Mouse (Mus musculus): ENCODE measurements around the gene Naxd. TPM values are rescaled to one million over a fixed set of nuclear protein-coding genes. Genes with fewer than 3 reads are reported as not detected.
A peak's percentile ranks its signal among the peaks of the same experiment; 100 is the strongest.

Naxd gene
- polyA plus RNA-seq, 1 experiment from 2014 or later: 132 TPM

- H3K9me3 ChIP-seq (ENCODE audit: low read length): no peaks in the 10 kb centered on the region
- H3K27ac ChIP-seq (ENCODE audit: low read length): peak overlapping the region; percentile 89
- H3K9ac ChIP-seq (replicated peaks; ENCODE audit: low read length): peak overlapping the region; percentile 1; the same call in 1 of the 2 replicates
- H3K4me3 ChIP-seq (ENCODE audit: low read length): no peak overlapping the region
- peak; percentile 55 for ATAC-seq (ENCODE audit: low FRiP score, low TSS enrichment)
- WGBS: 22% methylated on average over 12 of the region's 12 CpGs
- H3K36me3 ChIP-seq (ENCODE audit: insufficient read depth, low read length): no peaks in the 10 kb centered on the region
- H3K27me3 ChIP-seq (ENCODE audit: insufficient read depth, low read length): no peaks in the 10 kb centered on the region
- H3K4me1 ChIP-seq (ENCODE audit: insufficient read depth, low read length): peaks cover 37% of the 10 kb centered on the region
- H3K4me2 ChIP-seq (replicated peaks; ENCODE audit: low read depth, low read length): 0 out of 2 replicates have a peak overlapping the region, but pooled peaks have one; percentile 10
These were observed 39.1 kb upstream of the Naxd start for GRCm38 (mm10) chr8:11457981-11458836.

DNA sequence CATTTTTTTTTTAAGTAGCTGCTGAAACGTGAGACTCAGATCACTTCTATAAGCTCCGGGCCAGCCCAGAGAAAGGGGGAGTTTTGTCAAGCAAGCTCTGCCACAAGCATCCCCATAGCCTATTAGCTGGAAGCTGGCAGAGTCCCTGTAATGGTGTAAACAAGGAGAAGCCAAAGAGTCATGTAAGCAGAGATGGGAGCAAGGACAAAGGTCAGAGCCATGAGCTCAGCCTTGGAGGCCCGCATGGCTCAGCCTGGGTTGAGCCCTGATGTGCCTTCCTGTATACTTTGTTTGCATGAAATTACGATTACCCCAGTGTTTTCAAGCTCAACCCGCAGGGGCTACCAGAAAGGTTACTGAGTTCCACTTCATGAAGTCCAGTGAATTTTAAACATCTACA is 38.3 kb upstream of the Naxd start:
- Histone ChIP-seq H3K9ac (replicated peaks; ENCODE audit: low read length) (no peak overlapping the region; the same call in 1 of the 2 replicates), H3K4me1 (ENCODE audit: insufficient read depth, low read length) (peaks cover 44% of the 10 kb centered on the region), H3K36me3 (ENCODE audit: insufficient read depth, low read length) (no peaks in the 10 kb centered on the region), H3K27me3 (ENCODE audit: insufficient read depth, low read length) (no peaks in the 10 kb centered on the region), H3K4me2 (replicated peaks; ENCODE audit: low read depth, low read length) (peak overlapping the region; percentile 10; the same call in 1 of the 2 replicates), H3K27ac (ENCODE audit: low read length) (peak overlapping the region; percentile 89), H3K4me3 (ENCODE audit: low read length) (no peak overlapping the region), H3K9me3 (ENCODE audit: low read length) (no peaks in the 10 kb centered on the region)
- WGBS: 6% methylated on average over 5 of the region's 5 CpGs
- peak; percentile 64 for ATAC-seq (ENCODE audit: low FRiP score, low TSS enrichment)

DNA sequence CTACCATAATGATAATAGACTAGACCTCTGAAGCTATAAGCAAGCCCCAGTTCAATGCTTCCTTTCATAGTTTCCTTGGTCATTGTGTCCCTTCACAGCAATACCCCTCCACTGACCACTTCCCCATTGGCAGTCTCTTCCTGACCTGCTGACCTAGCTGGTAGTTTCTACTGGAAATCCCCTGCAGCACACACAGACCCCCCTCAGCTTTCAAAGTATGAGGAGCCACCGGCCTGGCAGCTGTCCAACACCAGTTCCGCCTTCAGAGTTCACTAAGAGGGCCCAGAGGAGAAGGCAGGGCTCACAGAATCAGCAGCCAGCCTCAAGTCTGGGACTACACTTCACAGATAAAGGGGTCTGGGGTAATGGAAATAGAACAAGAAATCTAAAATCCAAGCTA is 36.4 kb upstream of the Naxd start:
- WGBS: 51% methylated on average over 2 of the region's 2 CpGs

DNA sequence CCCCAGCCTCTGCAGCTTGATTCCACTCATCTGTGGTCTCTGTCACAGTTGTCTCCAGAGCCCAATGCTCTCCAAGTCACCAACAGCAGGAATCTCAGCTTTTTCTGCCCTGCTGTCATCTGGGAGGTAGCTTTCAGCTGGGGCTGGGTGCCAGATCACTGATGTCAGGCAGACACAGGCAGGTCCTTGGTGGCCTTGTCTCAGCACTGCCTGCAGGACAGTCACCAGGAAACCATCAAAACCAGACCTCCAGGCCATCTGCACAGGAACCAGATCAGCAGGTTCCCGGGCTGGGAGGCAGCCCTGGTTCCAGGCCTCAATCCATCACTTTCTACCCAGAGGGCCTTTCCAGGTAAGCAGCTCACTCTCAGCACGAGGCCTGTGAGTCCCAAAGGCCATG is 35.5 kb upstream of the Naxd start:
- Histone ChIP-seq H3K9me3 (ENCODE audit: low read length) (no peaks in the 10 kb centered on the region), H3K27me3 (ENCODE audit: insufficient read depth, low read length) (no peaks in the 10 kb centered on the region), H3K36me3 (ENCODE audit: insufficient read depth, low read length) (no peaks in the 10 kb centered on the region), H3K4me1 (ENCODE audit: insufficient read depth, low read length) (peaks cover 52% of the 10 kb centered on the region), H3K4me2 (replicated peaks; ENCODE audit: low read depth, low read length) (no peak overlapping the region), H3K9ac (replicated peaks; ENCODE audit: low read length) (no peak overlapping the region), H3K27ac (ENCODE audit: low read length) (peak overlapping the region; percentile 20; the same call in 1 of the 2 replicates), H3K4me3 (ENCODE audit: low read length) (no peak overlapping the region)
- 41% methylated on average over 2 of the region's 2 CpGs for WGBS
- no peak for ATAC-seq (ENCODE audit: low FRiP score, low TSS enrichment)

More for the DNA sequence above, 36.4 kb upstream of the Naxd start:
- Histone ChIP-seq H3K9ac (replicated peaks; ENCODE audit: low read length) (no peak overlapping the region), H3K4me2 (replicated peaks; ENCODE audit: low read depth, low read length) (no peak overlapping the region), H3K4me3 (ENCODE audit: low read length) (no peak overlapping the region), H3K9me3 (ENCODE audit: low read length) (no peaks in the 10 kb centered on the region), H3K27me3 (ENCODE audit: insufficient read depth, low read length) (no peaks in the 10 kb centered on the region), H3K36me3 (ENCODE audit: insufficient read depth, low read length) (no peaks in the 10 kb centered on the region), H3K27ac (ENCODE audit: low read length) (peak overlapping the region; percentile 64; the same call in 1 of the 2 replicates), H3K4me1 (ENCODE audit: insufficient read depth, low read length) (peaks cover 52% of the 10 kb centered on the region)
- ATAC-seq (ENCODE audit: low FRiP score, low TSS enrichment): no peak

- H3K9me3 ChIP-seq (ENCODE audit: low read length): peaks cover 6% of the 10 kb centered on the region; the same call in 1 of the 2 replicates
- H3K4me1 ChIP-seq (ENCODE audit: insufficient read depth, low read length): peaks cover 48% of the 10 kb centered on the region
- ATAC-seq (ENCODE audit: low FRiP score, low TSS enrichment): no peak
- H3K9ac ChIP-seq (replicated peaks; ENCODE audit: low read length): no peak overlapping the region
- no peak overlapping the region for H3K27ac ChIP-seq (ENCODE audit: low read length)
- no peak overlapping the region for H3K4me2 ChIP-seq (replicated peaks; ENCODE audit: low read depth, low read length)
- H3K36me3 ChIP-seq (ENCODE audit: insufficient read depth, low read length): peaks cover 6% of the 10 kb centered on the region
- no peak overlapping the region for H3K4me3 ChIP-seq (ENCODE audit: low read length)
- H3K27me3 ChIP-seq (ENCODE audit: insufficient read depth, low read length): no peaks in the 10 kb centered on the region
- WGBS: 94% methylated on average over 4 of the region's 4 CpGs
These were observed 34.7 kb upstream of the Naxd start for GRCm38 (mm10) chr8:11462641-11463040.

DNA sequence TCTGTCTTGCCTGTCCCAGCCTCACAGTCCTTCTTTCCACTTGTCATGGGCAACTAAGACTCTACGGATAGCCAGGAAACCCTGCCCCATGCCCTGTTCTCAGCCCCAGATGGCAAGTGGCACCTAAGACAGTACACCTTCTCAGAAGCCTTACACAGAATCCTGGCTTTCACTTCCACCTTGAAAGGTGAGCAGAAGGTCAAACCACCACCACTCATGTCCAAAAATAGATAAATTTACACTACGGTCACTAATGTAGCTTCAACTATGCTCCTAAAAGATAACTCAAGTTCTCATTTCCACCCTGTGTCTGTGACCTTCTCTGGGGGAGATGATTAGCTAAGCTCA is 33.8 kb upstream of the Naxd start:
- Histone ChIP-seq H3K36me3 (ENCODE audit: insufficient read depth, low read length) (peaks cover 9% of the 10 kb centered on the region), H3K27me3 (ENCODE audit: insufficient read depth, low read length) (no peaks in the 10 kb centered on the region), H3K4me3 (ENCODE audit: low read length) (no peak overlapping the region), H3K9ac (replicated peaks; ENCODE audit: low read length) (no peak overlapping the region), H3K9me3 (ENCODE audit: low read length) (peaks cover 6% of the 10 kb centered on the region; the same call in 1 of the 2 replicates), H3K27ac (ENCODE audit: low read length) (peak overlapping the region; percentile 48; the same call in 1 of the 2 replicates), H3K4me1 (ENCODE audit: insufficient read depth, low read length) (peaks cover 40% of the 10 kb centered on the region), H3K4me2 (replicated peaks; ENCODE audit: low read depth, low read length) (no peak overlapping the region)
- 80% methylated on average over 2 of the region's 2 CpGs for WGBS
- no peak for ATAC-seq (ENCODE audit: low FRiP score, low TSS enrichment)

GRCm38 (mm10) chr8:11463889-11464706 is 33.2 kb upstream of the Naxd start:
- peak overlapping the region; percentile 48; the same call in 1 of the 2 replicates for H3K27ac ChIP-seq (ENCODE audit: low read length)
- H3K9ac ChIP-seq (replicated peaks; ENCODE audit: low read length): 0 out of 2 replicates have a peak overlapping the region, but pooled peaks have one; percentile 17
- no peak for ATAC-seq (ENCODE audit: low FRiP score, low TSS enrichment)

GRCm38 (mm10) chr8:11464707-11464964 is 32.7 kb upstream of the Naxd start:
- H3K4me1 ChIP-seq (ENCODE audit: insufficient read depth, low read length): peaks cover 34% of the 10 kb centered on the region
- no peak overlapping the region for H3K4me2 ChIP-seq (replicated peaks; ENCODE audit: low read depth, low read length)
- H3K9ac ChIP-seq (replicated peaks; ENCODE audit: low read length): 0 out of 2 replicates have a peak overlapping the region, but pooled peaks have one; percentile 17
- peak overlapping the region; percentile 19; the same call in 1 of the 2 replicates for H3K27ac ChIP-seq (ENCODE audit: low read length)
- 65% methylated on average over 3 of the region's 3 CpGs for WGBS
- peaks cover 9% of the 10 kb centered on the region for H3K36me3 ChIP-seq (ENCODE audit: insufficient read depth, low read length)
- H3K9me3 ChIP-seq (ENCODE audit: low read length): peaks cover 6% of the 10 kb centered on the region; the same call in 1 of the 2 replicates
- no peak overlapping the region for H3K4me3 ChIP-seq (ENCODE audit: low read length)
- ATAC-seq (ENCODE audit: low FRiP score, low TSS enrichment): no peak
- no peaks in the 10 kb centered on the region for H3K27me3 ChIP-seq (ENCODE audit: insufficient read depth, low read length)

More at GRCm38 (mm10) chr8:11463889-11464706, 33.2 kb upstream of the Naxd start:
- Histone ChIP-seq H3K9me3 (ENCODE audit: low read length) (peaks cover 6% of the 10 kb centered on the region; the same call in 1 of the 2 replicates), H3K27me3 (ENCODE audit: insufficient read depth, low read length) (no peaks in the 10 kb centered on the region), H3K4me1 (ENCODE audit: insufficient read depth, low read length) (peaks cover 34% of the 10 kb centered on the region), H3K4me3 (ENCODE audit: low read length) (no peak overlapping the region), H3K4me2 (replicated peaks; ENCODE audit: low read depth, low read length) (no peak overlapping the region), H3K36me3 (ENCODE audit: insufficient read depth, low read length) (peaks cover 9% of the 10 kb centered on the region)
- 66% methylated on average over 12 of the region's 12 CpGs for WGBS

DNA sequence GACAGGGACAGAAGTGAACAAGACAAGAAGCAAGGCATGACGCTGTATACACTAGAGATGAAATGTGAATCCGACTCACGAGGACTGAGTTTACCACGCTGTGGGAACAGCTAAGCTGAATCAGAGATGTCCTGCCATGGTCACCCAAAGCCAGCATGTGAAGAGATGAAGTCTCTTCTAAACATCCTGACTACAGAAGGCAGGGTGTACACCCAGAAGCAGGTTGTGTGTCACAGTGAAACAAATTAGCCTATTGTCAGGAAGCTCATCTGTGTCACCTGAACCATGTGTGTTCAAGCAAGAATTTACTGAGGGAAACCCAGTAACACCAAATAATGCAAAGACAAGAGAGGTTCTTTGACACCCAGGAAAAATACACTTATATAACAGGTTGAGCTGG is 31.7 kb upstream of the Naxd start:
- Histone ChIP-seq H3K9me3 (ENCODE audit: low read length) (peaks cover 6% of the 10 kb centered on the region; the same call in 1 of the 2 replicates), H3K4me2 (replicated peaks; ENCODE audit: low read depth, low read length) (no peak overlapping the region), H3K9ac (replicated peaks; ENCODE audit: low read length) (no peak overlapping the region), H3K4me1 (ENCODE audit: insufficient read depth, low read length) (peaks cover 41% of the 10 kb centered on the region), H3K36me3 (ENCODE audit: insufficient read depth, low read length) (peaks cover 9% of the 10 kb centered on the region), H3K4me3 (ENCODE audit: low read length) (no peak overlapping the region), H3K27ac (ENCODE audit: low read length) (no peak overlapping the region), H3K27me3 (ENCODE audit: insufficient read depth, low read length) (no peaks in the 10 kb centered on the region)
- ATAC-seq (ENCODE audit: low FRiP score, low TSS enrichment): no peak
- 85% methylated on average over 4 of the region's 4 CpGs for WGBS

Measured in kidney, embryonic 16.5 days (tissue).